Mouse (Mus musculus) midbrain, postnatal 0 days (tissue): ENCODE measurements around the gene Tmem221. TPM values are rescaled to one million over a fixed set of nuclear protein-coding genes. Genes with fewer than 3 reads are reported as not detected.
"Not testable (repeated sequence)": the region's sequence is repeated elsewhere in the genome, so short reads cannot be mapped to it uniquely, and the experiment has no call there.

Experiments
- ATAC-seq: fragments of 200-750 bp; cut with Nextera tagmentation; 2 replicates; pipeline ENCODE4 v1.8.0; 2017; ENCODE audit warnings: moderate number of reproducible peaks, mild to moderate bottlenecking, moderate TSS enrichment, moderate library complexity; ENCODE audit not compliant: low FRiP score
- DNase-seq: peaks from one replicate; pipeline ENCODE4 v3.0.0-alpha.2; 2015; ENCODE audit warnings: low spot score
- H3K27ac ChIP-seq: fragments of 300-500 bp; sonication (generic); 2 replicates; pipeline ENCODE4 v1.5.1; 2014; ENCODE audit warnings: low read depth, mild to moderate bottlenecking, low read length, mixed read lengths
- H3K27me3 ChIP-seq: fragments of 300-500 bp; sonication (generic); 2 replicates; pipeline ENCODE4 v1.6.1; 2014; ENCODE audit warnings: low read length, control low read depth, mixed read lengths; ENCODE audit not compliant: insufficient read depth
- H3K36me3 ChIP-seq: fragments of 300-500 bp; sonication (generic); 2 replicates; pipeline ENCODE4 v1.6.1; 2014; ENCODE audit warnings: low read length, control low read depth, mixed read lengths; ENCODE audit not compliant: insufficient read depth
- H3K4me1 ChIP-seq: fragments of 300-500 bp; sonication (generic); 2 replicates; pipeline ENCODE4 v1.6.1; 2014; ENCODE audit warnings: mild to moderate bottlenecking, control low read depth, antibody characterized with exemption, low read length, mixed read lengths; ENCODE audit not compliant: insufficient read depth
- H3K4me2 ChIP-seq: fragments of 300-500 bp; sonication (generic); 2 replicates; pipeline ENCODE4 v1.6.1; 2014; ENCODE audit warnings: low read depth, mild to moderate bottlenecking, low read length, mixed read lengths; ENCODE audit not compliant: poor library complexity, severe bottlenecking
- H3K4me3 ChIP-seq: fragments of 300-500 bp; sonication (generic); 2 replicates; pipeline ENCODE4 v1.5.1; 2014; ENCODE audit warnings: low read depth, mild to moderate bottlenecking, low read length, moderate library complexity
- H3K9ac ChIP-seq: fragments of 300-500 bp; sonication (generic); replicated peaks from 2 replicates; pipeline ENCODE4 v1.6.1; 2014; ENCODE audit warnings: mild to moderate bottlenecking, low read length, moderate library complexity, mixed read lengths; ENCODE audit not compliant: poor library complexity, severe bottlenecking
- H3K9me3 ChIP-seq: fragments of 300-500 bp; sonication (generic); 2 replicates; pipeline ENCODE4 v1.6.1; 2016; ENCODE audit warnings: low read length, control low read depth
- CTCF ChIP-seq: IDR thresholded peaks from 2 replicates; pipeline ENCODE4 v1.5.1; 2016; ENCODE audit warnings: antibody characterized with exemption, mild to moderate bottlenecking
- WGBS: fragments of 180-500 bp; shearing (Covaris S2); extraction: QIAGEN DNeasy Blood & Tissue Kit; methylation state at CpG from one replicate; pipeline ENCODE4 v1.1.7; 2014; 5-methylcytosine and 5-hydroxymethylcytosine counted together
- polyA plus RNA-seq: library from polyadenylated mRNA; unstranded; fragments of >200 nt; fragmentation: Nextera tagmentation; extraction: Ambion mirVana; gene quantifications from 2 replicates; pipeline ENCODE4 v1.2.1, GENCODE M21; 2015
- total RNA-seq: library from RNA; depleted of rRNA; stranded (reverse); fragments of >200 nt; gene quantifications from 2 replicates; pipeline ENCODE4 v1.2.3, GENCODE M21; 2014

The Tmem221 gene
- total and polyA plus RNA-seq, 2 experiments from 2014 or later = 0.11 TPM; not detected in 1

DNA sequence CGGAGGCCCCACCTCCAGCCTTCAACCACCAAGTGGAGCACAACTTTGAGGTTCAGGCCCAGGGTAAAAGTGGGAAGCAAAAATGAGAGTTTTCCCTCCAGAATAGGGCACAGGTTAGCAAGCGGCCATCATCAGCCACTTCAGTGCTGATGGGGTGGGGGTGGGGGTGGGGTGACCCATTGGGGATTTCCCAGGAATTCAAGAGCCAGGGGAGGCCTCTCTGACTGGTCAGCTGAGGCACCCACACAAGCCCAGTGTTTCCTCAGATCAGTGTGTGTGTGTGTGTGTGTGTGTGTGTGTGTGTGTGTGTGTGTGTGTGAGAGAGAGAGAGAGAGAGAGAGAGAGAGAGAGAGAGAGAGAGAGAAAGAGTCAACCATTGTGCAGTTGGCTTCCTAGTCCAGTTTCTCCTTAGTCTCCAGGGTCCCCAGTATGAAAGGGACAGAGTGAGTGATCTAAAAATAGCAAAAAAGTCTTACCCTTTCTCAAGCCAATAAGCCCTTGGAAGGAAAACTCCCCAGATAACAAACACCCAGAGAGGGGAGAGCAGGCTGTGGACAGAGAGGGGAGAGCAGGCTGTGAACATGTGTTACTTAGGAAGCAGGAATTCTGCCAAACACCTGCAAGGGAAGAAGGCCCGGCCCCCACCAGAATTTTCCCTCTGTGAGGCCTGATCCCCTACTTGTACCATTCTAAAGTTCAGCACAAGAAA lies 31.4 kb downstream of the Tmem221 start:
- Histone ChIP-seq H3K27me3 (peaks cover 17% of the 10 kb centered on the region), H3K4me1 (no peaks in the 10 kb centered on the region), H3K36me3 (no peaks in the 10 kb centered on the region), H3K4me3 (no peak overlapping the region), H3K9me3 (no peaks in the 10 kb centered on the region), H3K4me2 (no peak overlapping the region), H3K27ac (no peak overlapping the region), H3K9ac (no peak overlapping the region)
- no peak for DNase-seq
- 48% methylated on average over 3 of the region's 3 CpGs for WGBS
- TF ChIP-seq CTCF = no peak
- ATAC-seq = no peak

DNA sequence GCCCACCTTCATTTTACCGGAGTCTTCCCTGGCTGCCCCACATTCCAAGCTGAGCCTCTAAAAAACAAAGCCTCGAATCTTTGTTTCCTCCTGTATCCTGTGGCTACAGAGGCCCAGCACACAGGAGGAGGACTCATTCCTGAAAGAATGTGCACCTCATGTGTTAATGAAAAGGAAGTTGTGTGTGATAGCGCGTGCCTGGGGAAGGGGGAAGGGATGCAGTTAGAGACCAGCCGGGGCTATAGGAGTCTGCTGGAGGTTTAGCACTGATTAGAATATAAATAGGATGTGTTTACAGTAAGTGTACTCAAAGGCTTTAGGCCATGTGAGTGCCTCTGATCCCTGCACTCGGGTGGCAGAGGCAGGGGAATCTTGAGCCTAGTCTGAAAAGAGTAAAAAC lies 32.4 kb downstream of the Tmem221 start:
- no peaks in the 10 kb centered on the region for H3K4me1 ChIP-seq
- H3K4me3 ChIP-seq = no peak overlapping the region
- no peak overlapping the region for H3K4me2 ChIP-seq
- H3K27me3 ChIP-seq = peaks cover 17% of the 10 kb centered on the region
- no peak overlapping the region for H3K9ac ChIP-seq
- WGBS = 14% methylated on average over 6 of the region's 6 CpGs
- no peaks in the 10 kb centered on the region for H3K36me3 ChIP-seq
- H3K27ac ChIP-seq = no peak overlapping the region
- no peaks in the 10 kb centered on the region for H3K9me3 ChIP-seq
- no peak for ATAC-seq
- TF ChIP-seq CTCF = no peak
- no peak for DNase-seq

- Histone ChIP-seq H3K27ac (no peak within 1 kb of the TSS), H3K9me3 (no peaks in the 10 kb centered on the region), H3K27me3 (peaks cover 21% of the 10 kb centered on the region), H3K4me3 (no peak within 1 kb of the TSS), H3K4me2 (no peak within 1 kb of the TSS), H3K9ac (no peak within 1 kb of the TSS), H3K4me1 (no peaks in the 10 kb centered on the region), H3K36me3 (no peaks in the 10 kb centered on the region)
- ATAC-seq = no peak
- WGBS = 6% methylated on average over 46 of the region's 46 CpGs
- no peak for DNase-seq
- TF ChIP-seq CTCF = no peak
These were observed 33.2 kb downstream of the Tmem221 start, which contains the start of gene Ccdc194 for GRCm38 (mm10) chr8:71525226-71526050. Gene Ccdc194, minus strand, starts transcription at chr8:71525711.

DNA sequence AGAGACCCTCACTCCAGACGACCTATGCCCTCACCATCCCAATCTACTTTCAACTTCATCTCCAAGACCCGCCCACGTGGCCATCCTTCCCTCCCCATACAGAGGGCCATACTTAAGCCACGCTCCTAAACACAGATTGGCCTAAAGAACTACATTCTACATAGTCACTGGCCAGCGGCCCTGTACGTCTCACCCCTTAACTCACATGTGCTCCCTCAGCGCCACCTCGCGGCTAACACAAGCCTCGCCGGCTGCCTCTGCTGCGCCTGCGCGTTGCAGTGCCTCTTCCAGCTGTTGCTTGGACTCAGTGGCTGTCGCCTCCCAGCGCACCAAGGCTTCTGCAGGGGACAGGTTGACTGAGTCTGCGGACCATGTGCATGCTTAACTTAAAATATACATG lies 37.0 kb downstream of the Tmem221 start:
- no peaks in the 10 kb centered on the region for H3K4me1 ChIP-seq
- DNase-seq (peak; percentile 95), ATAC-seq (peak; percentile 90)
- no peak overlapping the region for H3K27ac ChIP-seq
- H3K4me2 ChIP-seq = peak overlapping the region; percentile 20; the same call in 1 of the 2 replicates
- no peak overlapping the region for H3K4me3 ChIP-seq
- peaks cover 15% of the 10 kb centered on the region; the same call in 1 of the 2 replicates for H3K27me3 ChIP-seq
- WGBS = 4% methylated on average over 17 of the region's 17 CpGs
- no peaks in the 10 kb centered on the region for H3K36me3 ChIP-seq
- H3K9ac ChIP-seq = no peak overlapping the region
- H3K9me3 ChIP-seq = no peaks in the 10 kb centered on the region
- TF ChIP-seq CTCF = peak; percentile 92

- 42% methylated on average over 9 of the region's 10 CpGs for WGBS
- not testable (repeated sequence) for H3K9ac ChIP-seq, H3K4me2 ChIP-seq, H3K4me1 ChIP-seq, H3K27ac ChIP-seq, H3K36me3 ChIP-seq, H3K4me3 ChIP-seq, H3K27me3 ChIP-seq, H3K9me3 ChIP-seq, ATAC-seq
- peak; percentile 70 for TF ChIP-seq CTCF
- DNase-seq = peak; percentile 78
These were observed 39.4 kb downstream of the Tmem221 start for GRCm38 (mm10) chr8:71519037-71519825.
